Mouse (Mus musculus) bone marrow macrophage, adult 2 months (primary cell): Measurements from ENCODE around the gene Dagla.

Experiments
- CTCF ChIP-seq: IDR thresholded peaks from 2 replicates; pipeline ENCODE4 v1.5.1; 2012; ENCODE audit warnings: low read depth, mild to moderate bottlenecking, low read length, moderate library complexity
- POLR2A ChIP-seq: IDR thresholded peaks from 2 replicates; pipeline ENCODE4 v1.6.1; 2012; ENCODE audit warnings: mild to moderate bottlenecking, low read depth, low read length, borderline replicate concordance

- TF ChIP-seq CTCF (no peak), POLR2A (no peak)
Observed at GRCm38 (mm10) chr19:10334467-10334866, 29.8 kb upstream of the Dagla start.
